Mouse (Mus musculus) CH12.LX (cell line): ENCODE results near the gene Pcbp4. TPM values are rescaled to one million over a fixed set of nuclear protein-coding genes. Genes with fewer than 3 reads are reported as not detected.
A peak's percentile ranks its signal among the peaks of the same experiment; 100 is the strongest.

Experiments used
- DNase-seq: peaks from one replicate; pipeline ENCODE4 v3.0.0-alpha.2; 2013; ENCODE audit errors: extremely low read depth
- H3K27ac ChIP-seq: 2 replicates; pipeline ENCODE4 v1.5.1; 2012; ENCODE audit warnings: low read depth, mild to moderate bottlenecking, control low read depth, moderate library complexity; ENCODE audit not compliant: insufficient read depth
- H3K27me3 ChIP-seq: replicated peaks from 2 replicates; pipeline ENCODE3; 2012; ENCODE audit warnings: inconsistent platforms
- H3K36me3 ChIP-seq, 2 experiments: replicated peaks in 1 of 2; 2 replicates each; pipeline versions ENCODE3 to v1.6.1; 2012; ENCODE audit warnings: inconsistent platforms in 1 of 2, low read length in 1 of 2, mild to moderate bottlenecking in 1 of 2, mixed read lengths in 1 of 2, moderate library complexity in 1 of 2; ENCODE audit not compliant: control insufficient read depth in 1 of 2, insufficient read depth in 1 of 2
- H3K4me1 ChIP-seq, 2 experiments: 2 replicates each; pipeline ENCODE4 v1.6.1; 2012; ENCODE audit warnings: inconsistent platforms in 1 of 2, moderate library complexity in 1 of 2; ENCODE audit not compliant: insufficient read depth in 2 of 2, control insufficient read depth in 1 of 2
- H3K4me2 ChIP-seq: 2 replicates; pipeline ENCODE4 v1.6.1; 2012; ENCODE audit warnings: low read depth, mild to moderate bottlenecking, control low read depth; ENCODE audit not compliant: poor library complexity, insufficient read depth, severe bottlenecking
- H3K4me3 ChIP-seq, 3 experiments: fragments of 150-350 bp in 1 of 3; sonication (generic) in 1 of 3; replicated peaks in 1 of 3; 2 replicates each; pipeline versions ENCODE3 to v1.5.1; 2011 to 2012; ENCODE audit warnings: low read depth in 2 of 3, low read length in 2 of 3, mild to moderate bottlenecking in 2 of 3, moderate library complexity in 2 of 3, control low read depth in 1 of 3, improper control_type of control experiment in 1 of 3, inconsistent platforms in 1 of 3, mixed read lengths in 1 of 3; ENCODE audit not compliant: poor library complexity in 1 of 3
- H3K79me2 ChIP-seq: replicated peaks from 2 replicates; pipeline ENCODE4 v1.6.1; 2012; ENCODE audit warnings: mild to moderate bottlenecking, moderate library complexity; ENCODE audit not compliant: control insufficient read depth, poor library complexity, insufficient read depth, severe bottlenecking; ENCODE audit errors: extremely low read depth
- H3K9ac ChIP-seq: 2 replicates; pipeline ENCODE4 v1.6.1; 2012; ENCODE audit warnings: low read depth, mild to moderate bottlenecking, control low read depth, moderate library complexity; ENCODE audit not compliant: insufficient read depth
- H3K9me3 ChIP-seq: replicated peaks from 2 replicates; pipeline ENCODE3; 2012; ENCODE audit warnings: low read length, inconsistent platforms, mixed read lengths
- CHD1 ChIP-seq: IDR thresholded peaks from 2 replicates; pipeline ENCODE4 v1.6.1; 2012; ENCODE audit warnings: low read depth, low read length, improper control_type of control experiment, inconsistent platforms
- CHD2 ChIP-seq: IDR thresholded peaks from 2 replicates; pipeline ENCODE4 v1.6.1; 2011; ENCODE audit warnings: low read length, improper control_type of control experiment
- ETS1 ChIP-seq: conservative IDR thresholded peaks from 2 replicates; pipeline ENCODE4 v1.6.1; 2012; ENCODE audit warnings: low read depth, mild to moderate bottlenecking, inconsistent platforms, low read length, improper control_type of control experiment, moderate library complexity
- HCFC1 ChIP-seq: IDR thresholded peaks from 2 replicates; pipeline ENCODE4 v1.6.1; 2012; ENCODE audit warnings: low read depth, mild to moderate bottlenecking, inconsistent platforms, low read length, improper control_type of control experiment
- IRF4 ChIP-seq: IDR thresholded peaks from 2 replicates; pipeline ENCODE4 v1.6.1; 2014; ENCODE audit warnings: low read depth, mild to moderate bottlenecking, inconsistent platforms, low read length, improper control_type of control experiment
- JUND ChIP-seq: conservative IDR thresholded peaks from 2 replicates; pipeline ENCODE4 v1.6.1; 2011; ENCODE audit warnings: low read depth, low read length, improper control_type of control experiment
- KAT2A ChIP-seq: IDR thresholded peaks from 2 replicates; pipeline ENCODE4 v1.6.1; 2012; ENCODE audit warnings: low read length, improper control_type of control experiment, inconsistent platforms; ENCODE audit not compliant: insufficient replicate concordance
- MAX ChIP-seq: IDR thresholded peaks from 2 replicates; pipeline ENCODE4 v1.6.1; 2011; ENCODE audit warnings: low read length, improper control_type of control experiment
- NRF1 ChIP-seq: IDR thresholded peaks from 2 replicates; pipeline ENCODE4 v1.6.1; 2014; ENCODE audit warnings: low read depth, mild to moderate bottlenecking, inconsistent platforms, low read length, improper control_type of control experiment, moderate library complexity
- POLR2A ChIP-seq: IDR thresholded peaks from 2 replicates; pipeline ENCODE4 v1.6.1; 2011; ENCODE audit warnings: low read depth, mild to moderate bottlenecking, improper control_type of control experiment, low read length
- SMC3 ChIP-seq: IDR thresholded peaks from 2 replicates; pipeline ENCODE4 v1.6.1; 2011; ENCODE audit warnings: low read depth, low read length, improper control_type of control experiment
- UBTF ChIP-seq: IDR thresholded peaks from 2 replicates; pipeline ENCODE4 v1.6.1; 2012; ENCODE audit warnings: low read depth, mild to moderate bottlenecking, inconsistent platforms, low read length, improper control_type of control experiment, moderate library complexity
- ZKSCAN1 ChIP-seq: IDR thresholded peaks from 2 replicates; pipeline ENCODE4 v1.6.1; 2012; ENCODE audit warnings: low read depth, inconsistent platforms, low read length, improper control_type of control experiment, borderline replicate concordance
- dilution Hi-C: fragments of 300-500 bp; cut with MboI; formaldehyde crosslinking; loops from 2 replicates; pipeline ENCODE4 v1.14.3; 2020; ENCODE audit warnings: low sequenced_read_pairs; ENCODE audit not compliant: extremely low pct_unique_long_range_greater_than_20kb, extremely low pct_ligation_motif_present
- in situ Hi-C: fragments of 300-500 bp; cut with MboI; formaldehyde crosslinking; loops from 3 replicates; pipeline ENCODE4 v1.14.3; 2019; ENCODE audit warnings: low sequenced_read_pairs, low pct_ligation_motif_present, low pct_unique_long_range_greater_than_20kb, mixed read lengths
- polyA plus RNA-seq: library from polyadenylated mRNA; unstranded; fragments of >175 nt; gene quantifications from 2 replicates; pipeline ENCODE4 v1.2.1, GENCODE M21; 2012; ENCODE audit warnings: low read depth; ENCODE audit not compliant: insufficient read length
- total RNA-seq, 2 experiments: library from RNA; depleted of rRNA; stranded (reverse); fragments of 300-350 nt in 1 of 2; fragments of >200 nt in 1 of 2; gene quantifications; 2 replicates each; pipeline ENCODE4 v1.2.3; 2012 to 2014

The Pcbp4 gene
- total and polyA plus RNA-seq, 3 experiments, result 44.0 to 54.2 (median 44.1) TPM

DNA sequence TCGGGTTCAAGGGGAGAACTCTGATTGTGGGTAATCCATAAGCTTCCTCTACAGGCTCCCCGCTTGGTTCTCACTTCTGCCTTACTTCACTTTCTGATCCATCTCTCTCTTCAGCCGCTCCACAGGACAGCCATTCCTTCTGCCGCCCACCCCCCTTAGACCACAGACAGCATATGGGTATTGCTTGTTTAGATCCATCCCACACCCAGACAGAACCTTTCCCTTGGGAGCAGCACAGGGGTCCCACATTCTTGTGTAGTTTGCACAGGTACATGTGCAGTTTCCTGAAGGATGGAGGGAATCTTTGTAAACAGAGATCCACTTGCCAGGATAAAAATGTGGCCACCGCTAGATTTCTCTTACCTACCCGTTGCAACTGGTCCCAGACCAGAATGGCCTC, 740 bp upstream of the Pcbp4 start:
- TF ChIP-seq POLR2A, result no peak
- TF ChIP-seq ETS1, result no peak
- no peak for TF ChIP-seq MAX
- no peak for TF ChIP-seq HCFC1
- TF ChIP-seq, all 38 proteins: peak for 0
- Histone ChIP-seq H3K36me3 (peaks cover 0 to 38% of the 10 kb centered on the region in 2 experiments), H3K4me2 (no peak overlapping the region), H3K79me2 (no peaks in the 10 kb centered on the region), H3K27me3 (no peaks in the 10 kb centered on the region), H3K9me3 (no peaks in the 10 kb centered on the region), H3K4me1 (peaks cover 29 to 67% of the 10 kb centered on the region in 2 experiments), H3K9ac (no peak overlapping the region), H3K27ac (no peak overlapping the region), H3K4me3 (peak overlapping the region in 1 of 3 experiments; percentile 71)
- in situ Hi-C loops, result no loop called here
- dilution Hi-C loops, result no loop called here
- DNase-seq, result no peak

- Histone ChIP-seq H3K27ac (no peak overlapping the region), H3K9ac (peak overlapping the region; percentile 45), H3K9me3 (no peaks in the 10 kb centered on the region), H3K27me3 (no peaks in the 10 kb centered on the region), H3K4me2 (peak overlapping the region; percentile 85), H3K4me3 (peak overlapping the region; percentile 69 to 71 (median 71)), H3K4me1 (peaks cover 29 to 69% of the 10 kb centered on the region in 2 experiments), H3K36me3 (peaks cover 0 to 40% of the 10 kb centered on the region in 2 experiments), H3K79me2 (no peaks in the 10 kb centered on the region)
- no peak for TF ChIP-seq CHD1
- TF ChIP-seq JUND, result no peak
- no peak for TF ChIP-seq SMC3
- no peak for TF ChIP-seq ZKSCAN1
- TF ChIP-seq HCFC1, result no peak
- no peak for TF ChIP-seq IRF4
- no peak for TF ChIP-seq POLR2A
- no peak for TF ChIP-seq UBTF
- TF ChIP-seq KAT2A, result 0 out of 2 replicates have a peak, but pooled peaks have one; percentile 35
- TF ChIP-seq CHD2, result peak; percentile 95
- TF ChIP-seq NRF1, result 0 out of 2 replicates have a peak, but pooled peaks have one; percentile 1
- DNase-seq, result no peak
- dilution Hi-C loops, result no loop called here
- in situ Hi-C loops, result no loop called here
Measured at GRCm38 (mm10) chr9:106452821-106453220, 270 bp upstream of the Pcbp4 start.
